Mouse (Mus musculus): ENCODE data around the gene Crtc1.

Gene Crtc1

DNA sequence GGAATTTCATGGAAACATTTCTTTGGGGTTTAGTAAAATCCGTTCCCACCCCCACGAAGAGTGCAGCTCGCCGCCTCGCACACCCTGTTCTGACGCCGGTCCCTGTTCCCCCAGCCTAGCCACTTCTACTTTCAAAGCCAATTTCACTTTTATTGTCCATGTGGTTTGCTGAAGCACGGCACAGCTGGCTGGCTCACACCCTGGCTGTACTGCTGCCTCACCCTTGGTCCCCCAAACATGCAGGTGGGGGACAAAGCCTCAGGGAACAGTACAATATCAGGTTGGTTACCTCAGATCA, 23.1 kb upstream of the Crtc1 start:
- no peak for DNase-seq (ENCODE audit: low read depth)

- no peak for DNase-seq (ENCODE audit: low read depth)
Measured at GRCm38 (mm10) chr8:70461765-70462515, 22.6 kb upstream of the Crtc1 start.

DNA sequence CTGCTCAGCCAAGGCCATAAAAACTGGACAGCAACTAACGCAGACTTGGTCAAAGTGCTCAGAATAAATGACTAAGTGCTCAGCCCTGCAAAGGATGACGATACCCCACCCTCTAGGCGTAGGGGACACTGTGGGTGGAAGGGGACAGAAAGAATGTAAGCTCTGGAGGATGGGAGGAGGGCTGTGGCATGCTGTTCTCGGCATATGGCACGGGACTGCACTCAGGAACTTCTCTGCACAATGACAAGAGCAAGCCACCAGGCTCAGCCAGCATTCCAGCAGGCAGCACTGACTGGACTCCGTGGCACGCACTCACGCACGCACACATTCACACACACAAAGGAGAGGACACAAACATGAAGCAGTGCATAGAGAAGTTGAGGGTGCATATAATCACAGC, 21.2 kb upstream of the Crtc1 start:
- DNase-seq (ENCODE audit: low read depth), result no peak

DNA sequence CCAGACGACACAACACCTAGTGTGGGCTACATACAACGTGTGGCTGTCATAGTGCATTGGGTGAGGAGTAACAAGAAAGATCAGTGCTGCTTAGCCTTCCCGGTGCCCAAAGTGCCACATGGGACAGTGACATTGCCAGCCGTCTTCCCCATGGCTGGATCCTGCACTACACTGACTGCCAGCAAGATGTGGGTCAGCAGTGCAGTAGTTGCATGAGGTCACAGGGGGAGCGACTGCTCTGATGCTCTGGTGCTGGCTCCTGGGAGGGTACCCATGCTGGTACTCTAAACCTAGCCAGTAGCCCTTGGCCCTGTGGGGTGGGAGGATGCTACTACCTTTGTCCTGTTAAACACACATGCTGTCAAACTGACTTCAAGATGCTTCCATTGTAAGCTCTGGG, 20.8 kb upstream of the Crtc1 start:
- DNase-seq (ENCODE audit: low read depth), result no peak

DNA sequence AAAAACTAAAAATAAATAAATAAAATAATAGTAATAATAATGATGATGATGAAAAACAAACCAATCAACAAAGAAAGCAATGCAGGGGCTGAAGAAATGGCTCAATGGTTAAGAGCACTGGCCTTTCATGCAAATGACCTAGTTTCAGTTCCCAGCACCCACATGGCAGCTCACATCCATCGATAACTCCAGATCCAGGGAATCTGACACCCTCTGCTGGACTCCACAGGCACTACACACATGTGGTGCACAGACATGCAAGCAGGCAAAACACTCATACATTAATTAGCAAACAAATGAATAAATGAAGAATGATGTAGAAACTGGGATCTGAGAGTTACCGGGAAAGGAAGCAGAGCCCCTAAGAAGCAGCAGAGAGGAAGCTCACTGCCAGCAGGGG, 20.3 kb upstream of the Crtc1 start:
- DNase-seq (ENCODE audit: low read depth), result no peak

DNA sequence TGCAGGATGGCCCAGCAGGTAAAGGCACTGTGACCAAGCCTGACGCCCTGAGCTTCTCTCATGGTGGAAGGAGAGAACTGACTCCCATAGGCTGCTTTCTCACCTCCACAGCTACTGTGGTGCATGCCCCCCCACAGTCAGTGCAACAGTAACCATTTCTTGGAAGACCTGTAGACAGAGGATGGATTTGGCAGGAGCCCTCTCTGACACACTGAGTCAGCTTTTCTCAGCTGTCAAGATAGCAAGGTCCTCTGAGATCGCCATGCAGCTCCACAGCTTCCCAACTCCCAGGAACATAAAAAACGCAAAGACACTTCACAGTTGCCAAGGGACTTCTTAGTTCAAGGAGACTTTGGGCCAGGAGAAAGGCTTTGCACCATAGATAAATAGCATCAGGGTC, 19.1 kb upstream of the Crtc1 start:
- no peak for DNase-seq (ENCODE audit: low read depth)

DNA sequence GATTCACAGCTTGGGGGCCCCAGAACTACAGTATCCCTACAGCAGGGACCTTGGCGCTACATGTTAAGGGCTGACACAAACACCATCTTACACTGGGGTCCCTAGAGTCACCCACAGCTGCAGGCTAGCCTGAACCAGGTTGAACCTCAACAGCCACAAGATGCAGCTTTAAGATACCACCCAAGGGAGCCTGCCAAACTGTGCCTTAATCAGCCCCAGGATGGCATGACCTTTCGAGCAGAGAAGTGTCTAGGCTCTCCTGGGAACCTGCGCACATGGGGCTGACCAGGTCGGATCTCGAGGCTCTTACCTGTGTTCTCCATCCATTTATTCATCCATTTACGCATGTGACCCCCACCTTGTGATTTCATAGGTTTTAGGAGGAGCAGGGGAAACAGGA, 18.5 kb upstream of the Crtc1 start:
- DNase-seq (ENCODE audit: low read depth), result no peak

DNA sequence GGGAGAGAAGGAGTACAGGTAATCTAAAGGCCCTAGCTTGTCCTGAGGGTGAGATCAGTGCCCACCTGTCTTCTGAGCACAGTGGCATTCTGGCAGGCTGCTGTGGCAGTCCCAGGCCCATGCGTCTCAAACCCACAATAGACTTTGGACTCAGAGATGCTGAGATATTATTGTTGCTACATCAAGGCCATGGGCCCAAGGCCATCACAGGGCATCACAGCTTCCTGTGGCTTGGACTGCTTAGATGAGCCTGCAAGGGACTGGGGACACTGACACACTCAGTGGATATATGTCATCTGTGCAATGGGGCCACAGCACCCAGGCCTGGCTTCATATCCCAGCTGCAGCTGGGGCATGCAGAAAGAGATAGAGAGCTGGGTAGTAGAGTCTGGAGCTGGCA, 17.6 kb upstream of the Crtc1 start:
- no peak for DNase-seq (ENCODE audit: low read depth)

DNA sequence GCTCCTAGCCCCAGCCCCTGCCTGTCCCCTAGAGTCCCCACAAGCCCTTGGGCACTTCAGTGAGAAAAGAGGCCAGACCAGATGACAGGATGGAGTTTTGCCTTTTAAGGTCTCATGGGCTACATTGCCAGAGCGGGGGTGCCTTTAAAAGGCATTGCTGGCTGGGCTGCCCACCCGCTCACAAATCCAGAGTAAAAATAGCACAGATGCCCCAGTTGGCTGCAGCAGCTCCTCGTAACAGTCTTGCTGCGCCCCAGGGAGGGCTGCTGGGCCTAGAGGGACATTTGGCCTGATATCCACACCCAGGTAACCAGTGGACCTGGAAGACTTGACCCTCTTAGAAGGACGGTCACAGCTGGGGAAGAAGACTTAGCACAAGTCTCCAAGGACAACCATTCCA, 14.5 kb upstream of the Crtc1 start:
- no peak for DNase-seq (ENCODE audit: low read depth)

- DNase-seq (ENCODE audit: low read depth), result no peak
Measured at GRCm38 (mm10) chr8:70452196-70452966, 13.0 kb upstream of the Crtc1 start.

- DNase-seq (ENCODE audit: low read depth), result no peak
Measured at GRCm38 (mm10) chr8:70447639-70448420, 8.5 kb upstream of the Crtc1 start.

DNA sequence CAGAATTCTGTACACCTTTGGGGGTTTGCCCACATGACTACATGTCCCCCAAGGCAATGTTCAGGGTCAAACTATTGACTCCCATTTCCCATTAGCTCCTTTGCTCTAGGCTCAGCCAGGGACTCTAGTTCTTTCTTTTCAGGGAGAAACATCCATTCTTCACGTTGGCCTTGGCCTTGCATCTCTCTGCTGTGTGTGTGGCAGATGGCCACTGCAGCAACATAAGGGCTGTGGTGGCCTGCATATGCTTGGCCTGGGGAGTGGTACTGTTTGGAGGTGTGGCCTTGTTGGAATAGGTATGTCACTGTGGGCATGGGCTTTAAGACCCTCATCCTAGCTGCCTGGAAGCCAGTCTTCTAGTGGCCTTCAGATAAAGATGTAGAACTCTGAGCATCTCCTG, 6.6 kb upstream of the Crtc1 start:
- no peak for DNase-seq (ENCODE audit: low read depth)

DNA sequence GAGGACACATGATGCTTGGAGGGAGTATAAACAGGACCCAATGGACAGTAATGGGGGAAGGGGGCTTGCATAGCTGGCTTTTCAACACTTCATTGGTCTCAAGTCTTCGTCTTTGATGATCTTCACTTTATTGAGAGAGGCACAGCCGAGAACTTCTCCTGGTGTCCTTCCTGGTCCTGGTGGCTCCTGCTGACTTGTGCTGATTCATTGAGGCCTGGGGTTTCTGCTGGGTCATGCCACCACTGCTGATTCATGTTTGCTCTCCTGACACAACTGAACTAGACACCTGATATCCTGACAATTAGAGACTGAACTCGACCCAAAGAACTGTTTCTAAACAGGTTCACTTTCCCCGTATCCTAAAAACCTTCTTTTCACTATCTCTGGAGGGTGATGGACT, 3.9 kb upstream of the Crtc1 start:
- no peak for DNase-seq (ENCODE audit: low read depth)

DNA sequence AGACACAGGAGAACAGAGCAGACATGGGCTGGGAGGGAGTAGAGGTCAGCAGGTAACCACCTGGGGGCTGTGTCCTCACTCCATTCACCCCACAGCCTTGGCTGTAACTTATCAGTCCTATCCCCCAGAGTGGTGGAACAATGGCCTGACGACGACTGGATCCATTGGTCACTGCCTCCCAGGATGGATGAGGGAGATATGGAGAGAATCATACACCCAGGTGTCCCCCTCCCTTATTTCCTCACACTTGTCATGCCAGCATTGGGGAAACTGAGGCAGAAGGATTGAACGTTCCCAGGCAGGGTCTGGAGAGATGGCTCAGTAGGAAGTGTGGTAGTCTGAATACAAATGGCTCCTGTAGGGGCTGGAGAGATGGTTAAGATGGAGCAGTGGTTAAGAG, 2.2 kb upstream of the Crtc1 start:
- no peak for DNase-seq (ENCODE audit: low read depth)

- no peak for DNase-seq (ENCODE audit: low read depth)
Measured at GRCm38 (mm10) chr8:70440246-70440645, 867 bp upstream of the Crtc1 start.

DNA sequence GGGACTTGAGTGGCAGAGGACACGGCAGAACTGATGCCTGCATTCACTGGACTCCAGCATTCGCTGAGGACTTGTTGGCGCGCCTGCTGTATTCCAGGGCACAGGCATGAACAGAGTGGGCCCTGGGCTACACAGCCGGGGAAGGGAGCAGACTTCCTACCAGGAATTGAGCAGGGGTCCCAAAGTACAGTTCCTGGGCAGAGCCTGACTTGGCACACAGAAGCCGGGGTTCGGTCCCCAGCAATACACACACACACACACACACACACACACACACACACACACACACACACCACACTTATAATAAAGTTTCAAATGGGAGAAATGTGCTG, 435 bp upstream of the Crtc1 start:
- DNase-seq (ENCODE audit: low read depth), result no peak

- no peak for DNase-seq (ENCODE audit: low read depth)
Measured at GRCm38 (mm10) chr8:70438423-70438822, 956 bp downstream of the Crtc1 start.

DNA sequence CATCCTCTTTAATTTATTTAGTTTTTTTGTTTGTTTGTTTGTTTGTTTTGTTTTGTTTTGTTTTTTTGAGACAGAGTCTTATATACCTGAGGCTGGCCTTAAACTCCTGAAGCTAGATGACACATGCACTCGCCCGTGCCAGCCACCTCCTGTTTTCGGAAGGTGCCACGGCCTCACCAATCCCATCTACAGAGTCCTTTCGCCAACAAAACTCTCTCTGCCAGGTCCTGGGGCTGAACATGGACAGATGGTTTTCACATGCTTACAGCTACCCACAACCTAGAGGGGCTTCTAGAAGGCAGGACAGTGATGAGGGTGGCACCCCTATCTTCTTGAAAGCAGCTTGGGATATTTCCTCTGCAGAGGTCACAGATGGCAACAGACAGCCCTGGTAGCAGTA, 4.2 kb downstream of the Crtc1 start:
- DNase-seq (ENCODE audit: low read depth), result no peak

- peak; percentile 33 for DNase-seq (ENCODE audit: low read depth)
Measured at GRCm38 (mm10) chr8:70432991-70433536, 6.3 kb downstream of the Crtc1 start.

- DNase-seq (ENCODE audit: low read depth), result no peak
Measured at GRCm38 (mm10) chr8:70431213-70431612, 8.2 kb downstream of the Crtc1 start.

- no peak for DNase-seq (ENCODE audit: low read depth)
Measured at GRCm38 (mm10) chr8:70426300-70426907, 13.0 kb downstream of the Crtc1 start.

GRCm38 (mm10) chr8:70422722-70423121, 16.7 kb downstream of the Crtc1 start:
- peak; percentile 59 for DNase-seq (ENCODE audit: low read depth)

All from c-Kit-positive CD71-positive TER-119-negative erythroid progenitor cells, embryonic 14.5 days (primary cell).